Mouse (Mus musculus) urinary bladder, postnatal 4 days (tissue): Measurements from ENCODE around the gene Mif4gd.
A peak's percentile ranks its signal among the peaks of the same experiment; 100 is the strongest.

Experiments used
- DNase-seq, 2 experiments: peaks; one replicate each; pipeline ENCODE4 v3.0.0; 2021 to 2022; ENCODE audit warnings: low spot score in 2 of 2

Mif4gd gene

GRCm38 (mm10) chr11:115632862-115633261 lies 20.1 kb upstream of the Mif4gd start:
- no peak for DNase-seq

DNA sequence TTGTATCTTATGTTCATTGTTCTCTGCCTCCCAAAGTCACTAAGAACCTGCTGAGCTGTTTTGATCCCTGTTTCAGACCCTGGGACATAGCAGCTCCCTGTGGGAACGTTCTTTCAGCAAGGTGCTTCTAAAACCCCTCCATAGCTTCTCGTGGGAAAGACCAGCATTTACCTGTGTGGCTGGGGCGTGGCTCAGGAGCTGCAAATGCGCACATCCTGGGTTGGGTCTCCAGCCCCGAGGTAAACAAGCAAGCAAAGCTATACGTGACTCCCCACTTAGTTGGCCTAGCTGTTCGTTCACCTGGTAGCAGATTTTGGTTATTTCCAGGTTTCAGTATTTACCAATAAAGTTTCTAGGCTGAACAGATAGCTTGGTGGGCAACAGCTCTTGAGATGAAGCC lies 19.5 kb upstream of the Mif4gd start:
- no peak for DNase-seq

DNA sequence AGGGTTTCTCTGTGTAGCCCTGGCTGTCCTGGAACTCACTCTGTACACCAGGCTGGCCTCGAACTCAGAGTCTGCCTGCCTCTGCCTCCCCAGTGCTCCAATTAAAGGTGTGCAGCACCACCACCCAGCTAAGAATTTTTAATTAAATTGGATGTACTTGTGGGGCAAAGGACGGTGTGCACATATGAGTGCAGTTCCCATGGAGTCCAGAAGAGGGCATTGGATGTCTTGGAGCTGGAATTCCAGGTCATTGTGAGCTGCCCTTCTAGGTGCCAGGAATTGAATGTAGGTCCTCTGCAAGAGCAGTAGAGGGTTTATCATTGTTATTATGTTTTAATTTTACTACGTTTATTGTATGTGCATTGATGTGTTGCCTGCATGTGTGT lies 18.7 kb upstream of the Mif4gd start:
- DNase-seq: no peak

GRCm38 (mm10) chr11:115630532-115631504 lies 18.0 kb upstream of the Mif4gd start:
- DNase-seq: no peak

- DNase-seq: no peak
Measured at GRCm38 (mm10) chr11:115629734-115630531, 17.2 kb upstream of the Mif4gd start.

GRCm38 (mm10) chr11:115628465-115629101 lies 15.8 kb upstream of the Mif4gd start:
- no peak for DNase-seq

DNA sequence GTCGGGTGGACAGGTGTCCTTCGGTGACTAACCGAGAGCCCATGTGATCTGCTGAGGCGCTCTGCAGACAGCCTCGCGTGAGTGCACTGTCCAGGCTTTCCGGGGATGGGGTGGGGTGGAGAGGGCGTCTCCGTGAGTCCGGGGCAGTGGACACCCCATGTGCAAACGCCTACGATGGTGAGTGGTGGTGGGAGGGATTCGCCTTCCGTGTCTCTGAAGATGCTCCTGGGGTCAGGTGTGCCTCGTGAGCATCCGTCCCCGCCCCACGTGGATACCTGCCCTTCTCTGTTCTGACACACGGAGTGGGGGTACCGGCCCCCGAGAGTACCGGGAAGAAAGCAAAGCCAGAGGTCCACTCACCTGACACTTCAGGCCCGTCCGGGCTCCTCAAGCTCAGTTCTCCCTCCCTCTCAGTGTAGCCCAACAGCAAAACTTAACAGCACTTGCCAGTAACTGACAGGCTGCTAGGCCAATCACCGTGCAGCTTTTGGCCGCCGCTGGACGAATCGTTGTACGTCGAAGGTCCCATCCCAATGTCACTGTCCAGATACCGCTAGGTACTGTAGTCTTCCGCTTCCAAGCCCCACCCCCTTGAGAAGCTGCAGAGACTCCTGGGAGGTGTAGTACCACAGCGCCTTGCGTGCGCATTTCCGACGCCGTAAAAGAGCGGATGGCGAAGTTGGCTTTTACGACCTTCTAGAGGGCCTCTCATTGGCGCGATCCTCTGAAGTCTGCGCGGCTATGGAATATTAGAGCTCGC lies 15.1 kb upstream of the Mif4gd start, which contains the start of gene Slc25a19:
Gene Slc25a19 (minus strand): TSS at position 591 of the 760 bp plus-strand sequence.
- peak; percentile 98 to 99 for DNase-seq

GRCm38 (mm10) chr11:115626824-115627616 lies 14.3 kb upstream of the Mif4gd start:
- DNase-seq: no peak

GRCm38 (mm10) chr11:115625877-115626276 lies 13.1 kb upstream of the Mif4gd start:
- DNase-seq: no peak

DNA sequence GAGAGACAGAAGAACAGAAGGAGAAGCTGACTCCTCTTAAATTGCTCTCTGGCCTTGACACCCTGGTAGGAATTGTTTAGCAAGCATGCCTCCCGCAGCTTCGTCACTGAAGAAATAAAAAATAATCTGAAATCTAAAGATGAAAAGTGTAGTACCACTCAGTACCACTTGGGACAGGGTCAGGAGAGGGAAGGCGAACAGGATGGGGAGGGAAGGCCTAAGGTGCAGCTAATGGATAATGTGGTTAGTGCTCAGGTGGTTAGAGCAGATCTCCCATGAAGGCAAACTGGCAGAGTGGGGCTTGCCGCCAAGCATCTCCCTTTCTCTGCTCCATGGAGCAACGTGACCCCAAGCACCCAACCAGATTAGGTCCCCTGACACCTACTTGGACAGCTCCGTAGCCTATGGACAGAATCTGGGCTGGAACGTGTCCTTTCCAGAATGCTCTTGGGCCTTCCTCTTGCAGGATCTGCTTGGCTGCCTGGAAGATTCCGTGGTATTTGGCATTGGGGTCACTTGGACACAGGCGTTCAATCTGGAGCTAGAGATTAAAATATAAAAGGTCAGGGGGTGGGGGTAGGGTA lies 10.8 kb upstream of the Mif4gd start:
- DNase-seq: no peak

DNA sequence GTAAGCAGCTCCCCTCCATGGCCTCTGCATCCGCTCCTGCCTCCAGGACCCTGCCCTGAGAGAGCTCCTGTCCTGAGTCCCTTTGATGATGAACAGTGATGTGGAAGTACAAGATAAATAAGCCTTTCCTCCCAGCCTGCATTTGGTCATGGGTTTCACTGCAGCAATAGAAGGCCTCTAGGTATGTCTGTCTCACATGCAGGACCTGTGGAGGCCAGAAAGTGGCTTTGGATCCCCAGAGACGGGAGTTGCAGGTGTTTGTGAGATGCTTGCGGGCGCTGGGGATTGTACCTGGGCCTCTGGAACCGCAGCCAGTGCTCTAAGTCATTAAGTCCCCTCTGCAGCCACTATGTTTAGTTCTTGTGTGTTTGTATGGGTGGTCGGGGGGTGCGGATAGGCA lies 7.2 kb upstream of the Mif4gd start:
- no peak for DNase-seq

GRCm38 (mm10) chr11:115618732-115619516 lies 6.2 kb upstream of the Mif4gd start:
- no peak for DNase-seq

DNA sequence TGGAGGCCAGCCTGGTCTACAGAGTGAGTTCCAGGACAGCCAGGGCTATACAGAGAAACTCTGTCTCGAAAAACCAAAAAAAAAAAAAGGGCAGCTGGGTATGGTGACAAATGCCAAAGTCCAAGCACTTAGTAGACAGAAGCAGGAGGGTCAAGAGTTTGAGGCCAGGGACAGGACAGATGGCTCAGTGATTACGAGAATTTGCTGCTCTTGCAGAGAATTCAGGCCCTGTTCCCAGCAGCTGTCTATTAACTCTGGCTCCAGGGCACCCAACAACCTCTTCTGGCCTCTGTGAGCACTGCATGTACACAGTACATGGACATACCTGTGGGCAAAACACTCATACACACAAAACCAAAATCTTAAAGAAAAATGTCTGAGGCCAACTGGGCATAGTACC lies 5.2 kb upstream of the Mif4gd start:
- DNase-seq: no peak

DNA sequence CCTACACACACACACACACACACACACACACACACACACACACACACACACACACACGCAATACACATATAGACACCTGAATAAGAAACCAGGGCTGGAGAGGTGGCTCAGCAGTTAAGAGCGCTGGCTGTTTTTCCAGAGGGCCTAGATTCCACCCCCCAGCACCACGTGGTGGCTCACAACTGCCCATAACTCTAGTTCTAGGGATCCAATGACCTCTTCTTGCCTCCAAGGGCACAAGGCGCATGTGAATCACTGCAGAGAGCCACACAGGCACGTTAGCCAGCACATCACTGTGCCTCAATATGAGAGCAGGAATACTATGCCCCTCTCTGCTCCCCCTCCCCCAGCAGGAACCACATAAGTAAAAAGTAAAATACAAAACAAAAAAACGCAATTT lies 4.1 kb upstream of the Mif4gd start:
- DNase-seq: no peak

DNA sequence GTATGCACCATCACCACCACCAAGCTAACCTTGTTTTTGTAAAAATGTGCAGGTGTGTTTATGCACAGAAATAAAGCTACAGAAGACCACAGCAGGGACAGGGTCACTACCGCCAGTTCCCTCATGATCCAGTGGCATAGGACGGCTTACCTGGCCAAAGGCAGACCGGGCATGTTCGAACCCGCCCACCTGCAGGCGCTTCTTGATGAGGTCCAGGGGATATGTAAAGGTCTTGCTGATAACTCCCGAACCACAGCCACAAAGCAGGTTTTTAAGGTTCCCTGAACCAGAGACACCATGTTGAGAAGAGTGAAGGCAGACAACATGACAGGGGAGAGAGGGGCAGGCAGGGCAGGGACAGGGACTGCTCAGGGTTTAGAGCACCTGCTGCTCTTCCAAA lies 3.6 kb upstream of the Mif4gd start:
- no peak for DNase-seq

DNA sequence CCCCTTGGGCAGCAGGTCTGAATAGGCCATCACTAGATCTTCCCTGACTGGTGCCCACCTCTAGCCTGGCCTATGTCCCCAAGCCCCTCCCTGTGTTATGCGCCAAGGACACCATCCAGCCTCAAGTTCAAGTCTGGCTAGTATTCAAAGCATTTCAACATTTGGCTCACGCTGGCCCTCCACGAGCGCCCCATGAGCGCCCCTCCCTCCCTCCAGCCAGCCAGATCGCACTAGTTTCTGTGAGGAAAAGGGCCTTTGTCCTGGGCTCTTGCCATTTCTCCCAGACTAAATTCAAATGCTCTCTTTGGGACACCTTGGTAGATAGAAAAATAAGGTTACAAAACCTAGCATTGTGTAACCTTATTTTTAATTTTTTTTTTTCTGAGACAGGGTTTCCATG lies 3.1 kb upstream of the Mif4gd start:
- DNase-seq: no peak

DNA sequence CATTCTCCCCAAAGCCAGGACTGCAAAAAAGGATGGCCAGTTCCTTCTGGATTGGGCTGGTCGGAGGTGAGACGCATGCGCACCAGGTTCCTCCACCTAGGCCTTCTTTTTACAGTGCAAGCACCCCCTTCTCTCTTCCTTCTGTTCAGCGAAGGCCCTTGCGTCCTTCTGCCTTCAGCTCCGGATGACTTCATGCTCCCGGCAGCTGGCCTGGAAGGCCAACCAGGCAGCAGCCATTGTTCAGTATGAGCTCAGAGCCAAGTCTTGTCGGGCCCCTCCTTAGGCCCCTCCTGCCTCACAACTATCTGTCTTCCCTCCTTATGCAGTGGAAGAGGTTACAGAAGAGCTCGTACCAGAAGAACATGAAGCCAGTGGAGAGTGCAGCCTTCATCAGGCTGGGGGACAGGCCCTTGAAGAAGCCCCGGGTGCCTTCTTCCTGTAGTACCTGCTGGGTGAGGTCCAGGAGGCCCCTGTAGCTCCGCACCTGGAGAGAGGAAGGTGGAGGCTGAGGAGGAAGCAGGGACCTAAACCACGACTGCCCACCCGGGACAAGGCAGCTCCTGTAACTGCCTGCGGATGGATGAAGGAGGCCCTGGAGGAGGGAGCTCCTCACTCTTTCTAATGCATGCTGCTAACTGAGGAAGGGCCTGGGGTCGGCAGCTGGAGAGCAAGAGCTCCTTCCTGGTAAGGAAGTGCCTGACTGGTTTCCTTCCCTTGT lies 2.5 kb upstream of the Mif4gd start:
- peak in 1 of 2 experiments; percentile 61 for DNase-seq

DNA sequence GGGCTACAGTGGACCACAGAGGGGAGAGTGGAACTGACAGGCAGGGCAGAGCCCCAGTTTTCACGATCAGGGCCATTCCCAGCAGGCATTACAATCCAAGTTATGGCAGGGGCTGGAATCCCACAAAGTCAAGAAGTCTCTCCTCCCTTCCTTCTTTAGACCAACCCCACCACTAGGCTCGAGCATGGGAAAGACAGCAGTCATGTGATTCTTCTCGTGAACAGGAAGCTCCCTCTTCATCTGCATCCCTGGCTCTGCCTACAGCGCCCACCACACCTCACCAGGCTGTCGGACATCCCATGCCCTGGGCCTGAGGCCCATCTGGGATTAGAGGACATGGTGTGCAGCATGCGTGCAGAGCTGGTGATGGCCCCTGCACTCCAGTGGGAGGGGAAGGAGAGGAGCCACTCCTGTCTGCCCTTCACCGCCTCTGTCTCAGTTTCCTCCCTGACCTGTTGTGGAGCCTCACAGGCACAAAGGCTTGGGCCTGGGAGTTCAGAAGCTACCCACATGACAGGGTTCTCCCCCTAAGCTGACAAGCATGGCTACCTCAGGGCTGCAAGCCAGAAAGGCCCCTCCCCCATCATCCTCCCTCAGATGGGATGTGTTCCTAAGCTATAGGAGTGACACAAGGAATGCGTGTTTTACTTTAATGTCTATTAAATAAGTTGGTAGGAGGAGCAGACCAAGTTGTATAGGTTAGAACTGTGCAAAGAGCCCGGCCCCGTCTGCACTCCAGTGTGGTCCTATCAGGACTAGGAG lies 1.8 kb upstream of the Mif4gd start:
- DNase-seq: no peak
